Mouse (Mus musculus) gastrocnemius, postnatal 4 days (tissue): Measurements from ENCODE around the gene Ptprr. TPM values are rescaled to one million over a fixed set of nuclear protein-coding genes. Genes with fewer than 3 reads are reported as not detected.
A peak's percentile ranks its signal among the peaks of the same experiment; 100 is the strongest.

Source experiments
- DNase-seq, 2 experiments: peaks; one replicate each; pipeline ENCODE4 v3.0.0; 2021 to 2022; ENCODE audit warnings: low spot score in 2 of 2, mixed read lengths in 2 of 2
- long read RNA-seq, 2 experiments: library from polyadenylated mRNA; stranded (forward); transcript quantifications; one replicate each; pipeline ENCODE4 v2.0.0; 2021
- total RNA-seq, 2 experiments: library from RNA; stranded (reverse); gene quantifications; 2 replicates each; pipeline ENCODE4 v1.2.3; 2021

The Ptprr gene
- total RNA-seq, result under 1 TPM; 0.18 to 0.56 TPM
- long read RNA-seq, experiment 1, result 0 reads
- long read RNA-seq, experiment 2, partial matches to known transcripts, result 0 of 1 reads
- long read RNA-seq, experiment 2, other reads (novel, unspliced or antisense), result 0 of 1 reads

- peak in 1 of 2 experiments; percentile 39 for DNase-seq
Measured at GRCm38 (mm10) chr10:116017845-116018479, at the start of gene Ptprr. Gene Ptprr (plus strand): TSS chr10:116018213.

GRCm38 (mm10) chr10:115976345-115976744 is 41.7 kb upstream of the Ptprr start:
- DNase-seq, result no peak

- peak in 1 of 2 experiments; percentile 48 for DNase-seq
Measured at GRCm38 (mm10) chr10:115978992-115979391, 39.0 kb upstream of the Ptprr start.

- no peak for DNase-seq
Measured at GRCm38 (mm10) chr10:115980018-115980417, 38.0 kb upstream of the Ptprr start.

- DNase-seq, result no peak
Measured at GRCm38 (mm10) chr10:115984308-115984707, 33.7 kb upstream of the Ptprr start.

- DNase-seq, result no peak
Measured at GRCm38 (mm10) chr10:116001838-116002237, 16.2 kb upstream of the Ptprr start.

GRCm38 (mm10) chr10:116006675-116007074 is 11.3 kb upstream of the Ptprr start:
- no peak for DNase-seq

- no peak for DNase-seq
Measured at GRCm38 (mm10) chr10:116018480-116018891, 473 bp downstream of the Ptprr start.

- peak in 1 of 2 experiments; percentile 11 for DNase-seq
Measured at GRCm38 (mm10) chr10:116019086-116019860, 1.3 kb downstream of the Ptprr start.

GRCm38 (mm10) chr10:116021081-116021480 is 3.1 kb downstream of the Ptprr start:
- no peak for DNase-seq

GRCm38 (mm10) chr10:116038150-116038549 is 20.1 kb downstream of the Ptprr start:
- DNase-seq, result no peak

- no peak for DNase-seq
Measured at GRCm38 (mm10) chr10:116075954-116076353, 57.9 kb downstream of the Ptprr start.

- DNase-seq, result no peak
Measured at GRCm38 (mm10) chr10:116078636-116079035, 60.6 kb downstream of the Ptprr start.

GRCm38 (mm10) chr10:116079396-116079795 is 61.4 kb downstream of the Ptprr start:
- DNase-seq, result no peak

GRCm38 (mm10) chr10:116080841-116081240 is 62.8 kb downstream of the Ptprr start:
- DNase-seq, result no peak

GRCm38 (mm10) chr10:116083965-116084364 is 66.0 kb downstream of the Ptprr start:
- no peak for DNase-seq

- no peak for DNase-seq
Measured at GRCm38 (mm10) chr10:116096466-116096865, 78.5 kb downstream of the Ptprr start.

GRCm38 (mm10) chr10:116098470-116098869 is 80.5 kb downstream of the Ptprr start:
- DNase-seq, result no peak

GRCm38 (mm10) chr10:116108176-116108575 is 90.2 kb downstream of the Ptprr start:
- DNase-seq, result no peak

GRCm38 (mm10) chr10:116108730-116109129 is 90.7 kb downstream of the Ptprr start:
- no peak for DNase-seq

GRCm38 (mm10) chr10:116112868-116113267 is 94.9 kb downstream of the Ptprr start:
- no peak for DNase-seq

GRCm38 (mm10) chr10:116113867-116114474 is 96.0 kb downstream of the Ptprr start, which contains the start of gene 4933416C03Rik:
Gene 4933416C03Rik (minus strand): TSS chr10:116113917.
- no peak for DNase-seq
